Mouse (Mus musculus) frontal cortex, adult 2 months (tissue): ENCODE data around the gene Gata3. TPM values are rescaled to one million over a fixed set of nuclear protein-coding genes. Genes with fewer than 3 reads are reported as not detected.

Experiments
- DNase-seq, 2 experiments: peaks; one replicate each; pipeline ENCODE4 v3.0.0; 2022; ENCODE audit warnings: low spot score in 1 of 2; ENCODE audit errors: extremely low spot score in 1 of 2
- polyA plus RNA-seq: library from polyadenylated mRNA; depleted of rRNA; stranded (reverse); fragments of >200 nt; gene quantifications from 2 replicates; pipeline ENCODE4 v1.2.3, GENCODE M21; 2012; rRNA removed

Gene Gata3
- polyA plus RNA-seq, 1 experiment, result not detected

DNA sequence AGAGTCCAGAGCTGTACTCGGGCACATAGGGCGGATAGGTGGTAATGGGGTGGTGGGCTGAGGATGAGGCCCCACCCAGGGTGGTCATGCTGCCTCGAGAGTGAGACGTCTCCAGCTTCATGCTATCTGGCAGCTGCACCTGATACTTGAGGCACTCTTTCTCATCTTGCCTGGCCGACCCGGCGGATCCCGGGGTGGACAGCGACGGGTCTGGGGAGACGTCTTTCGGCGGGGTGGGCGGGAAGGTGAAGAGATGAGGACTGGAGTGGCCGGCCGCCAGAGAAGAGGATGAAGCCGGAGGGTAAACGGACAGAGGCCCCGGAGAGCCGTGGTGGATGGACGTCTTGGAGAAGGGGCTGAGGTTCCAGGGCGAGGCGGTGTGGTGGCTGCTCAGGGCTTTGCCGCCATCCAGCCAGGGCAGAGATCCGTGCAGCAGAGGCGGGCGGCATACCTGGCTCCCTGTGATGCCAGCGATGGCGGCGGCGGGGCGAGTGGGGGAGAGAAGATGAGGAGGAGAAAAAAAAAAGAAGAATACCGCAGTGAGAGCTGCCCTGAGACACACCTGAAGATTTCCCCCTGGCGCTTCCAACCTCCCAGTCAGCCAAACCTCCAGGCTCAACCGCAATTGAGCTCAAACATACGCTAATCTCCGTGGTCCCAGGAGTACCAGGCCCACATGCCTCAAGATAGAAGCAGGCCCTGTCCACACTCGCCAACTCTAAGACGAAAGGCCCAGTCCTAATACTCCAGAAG, 15.2 kb downstream of the Gata3 start:
- DNase-seq, result no peak

DNA sequence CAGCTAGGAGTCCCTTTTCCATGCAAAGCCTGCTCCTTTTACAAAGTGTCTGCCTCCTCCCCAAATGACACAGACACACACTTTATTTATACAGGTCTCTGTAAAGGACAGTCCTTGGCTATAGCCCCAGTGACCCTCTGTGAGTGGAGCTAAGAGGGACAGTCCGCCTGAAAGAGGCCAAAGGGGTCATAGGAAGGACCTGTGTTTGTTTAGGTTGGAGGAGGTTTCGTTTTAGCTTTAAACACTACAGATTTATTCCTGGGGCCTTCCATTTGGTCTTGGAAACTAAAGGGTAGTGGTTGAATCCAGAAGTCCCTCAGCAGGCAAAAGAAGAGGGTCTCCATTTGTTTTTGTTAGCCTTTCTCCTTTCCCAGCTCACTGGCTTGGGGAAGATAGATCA, 16.1 kb downstream of the Gata3 start:
- no peak for DNase-seq

DNA sequence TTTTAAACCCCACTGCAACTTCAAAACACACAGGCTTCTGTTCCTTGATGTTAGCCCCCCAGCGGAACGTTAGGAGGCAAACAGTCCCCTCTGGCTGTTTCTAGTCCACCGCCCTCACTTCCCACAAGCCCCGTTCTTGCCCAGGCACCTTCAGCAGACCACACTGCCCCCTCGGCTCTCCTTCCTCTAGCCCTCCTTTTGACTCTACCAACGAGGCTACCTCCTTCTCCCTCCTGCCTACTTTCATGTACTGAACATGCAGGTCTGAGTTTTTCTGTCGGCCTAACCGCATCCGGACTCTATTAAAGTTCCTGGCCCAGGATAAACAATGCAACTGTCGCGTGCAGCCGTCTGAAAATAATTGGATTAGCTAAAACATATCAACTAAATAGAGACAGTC, 17.2 kb downstream of the Gata3 start:
- no peak for DNase-seq

DNA sequence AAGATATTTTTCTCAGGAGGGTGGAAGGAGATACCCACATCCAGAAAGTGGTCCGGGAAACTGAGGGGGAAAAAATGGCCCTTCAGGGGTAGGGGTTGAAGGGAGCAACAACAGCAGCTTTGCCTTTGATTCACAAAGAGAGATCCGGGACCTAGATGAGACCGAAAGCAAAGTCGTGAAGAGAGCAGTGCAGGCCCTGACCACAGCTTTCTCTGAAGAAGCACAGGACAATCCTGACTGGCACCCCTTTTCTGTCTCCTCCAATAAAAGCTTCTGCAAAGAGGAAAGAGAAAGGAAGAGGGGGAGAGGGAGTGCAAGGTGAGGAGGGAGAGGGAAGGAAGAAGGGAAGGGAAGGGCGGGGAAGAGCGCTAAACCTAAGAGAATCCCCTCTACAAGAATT, 18.0 kb downstream of the Gata3 start:
- no peak for DNase-seq

DNA sequence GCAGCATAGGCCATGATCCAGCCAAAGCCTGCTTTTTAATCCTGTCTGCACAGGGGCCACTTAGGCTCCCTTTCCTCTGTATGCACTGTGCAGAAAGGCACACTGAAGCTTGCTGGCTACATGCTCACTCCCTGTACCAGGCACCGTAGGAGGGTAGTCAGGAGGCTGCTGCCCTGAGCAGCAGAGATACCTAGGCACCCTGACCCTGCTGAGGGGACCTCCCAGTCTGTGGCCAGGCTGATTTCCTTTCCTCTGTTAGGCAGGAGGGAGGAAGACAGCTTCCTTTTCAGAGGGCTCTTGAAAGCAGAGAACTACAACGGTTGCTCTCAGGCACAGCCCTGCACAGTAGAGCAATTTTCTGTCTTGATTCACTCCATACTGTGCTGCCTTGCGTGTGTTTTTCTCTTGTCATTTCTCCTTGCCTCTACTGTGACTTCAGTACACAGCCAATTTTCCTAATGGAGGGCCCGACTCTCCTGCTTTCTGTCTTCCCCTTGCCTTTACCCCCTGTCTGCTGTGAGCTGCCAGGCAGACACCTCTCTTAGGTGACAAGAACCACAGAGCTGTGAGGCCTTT, 18.6 kb downstream of the Gata3 start:
- DNase-seq, result no peak

DNA sequence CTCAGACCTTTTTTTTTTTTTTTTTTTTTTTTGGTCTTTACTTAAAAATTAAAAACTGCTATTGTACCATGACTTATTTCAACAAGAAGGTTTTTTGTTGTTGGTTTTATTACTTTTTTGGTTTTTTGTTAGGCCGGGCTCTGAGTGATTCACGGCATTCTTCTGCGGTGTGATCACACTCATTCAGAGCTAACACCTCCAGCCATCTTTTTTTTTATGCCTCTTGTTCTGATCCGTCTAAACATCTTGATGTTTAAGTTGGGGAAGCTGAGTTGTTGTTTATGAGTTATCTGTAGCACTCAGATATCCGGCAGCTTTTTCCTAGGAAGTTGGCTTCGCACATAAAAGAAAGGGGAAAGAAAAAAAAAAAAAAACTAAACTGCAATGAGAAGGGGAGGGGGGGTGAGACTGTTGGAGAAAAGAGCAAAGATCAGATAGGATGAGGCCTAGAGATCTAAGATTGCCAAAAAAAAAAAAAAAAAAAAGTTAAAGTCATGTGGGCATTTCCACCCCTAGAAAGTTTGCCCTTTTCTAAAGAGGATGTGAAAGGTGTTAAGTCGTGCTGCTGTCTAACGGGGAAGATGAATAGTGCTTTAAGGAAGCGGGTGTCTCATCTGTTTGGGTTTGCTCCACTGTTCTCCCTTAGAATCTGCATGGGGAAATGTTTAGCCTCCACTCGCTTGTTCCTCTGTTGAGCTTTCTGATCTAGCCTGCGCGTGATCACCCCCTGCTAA, 22.6 kb downstream of the Gata3 start:
- DNase-seq, result no peak

DNA sequence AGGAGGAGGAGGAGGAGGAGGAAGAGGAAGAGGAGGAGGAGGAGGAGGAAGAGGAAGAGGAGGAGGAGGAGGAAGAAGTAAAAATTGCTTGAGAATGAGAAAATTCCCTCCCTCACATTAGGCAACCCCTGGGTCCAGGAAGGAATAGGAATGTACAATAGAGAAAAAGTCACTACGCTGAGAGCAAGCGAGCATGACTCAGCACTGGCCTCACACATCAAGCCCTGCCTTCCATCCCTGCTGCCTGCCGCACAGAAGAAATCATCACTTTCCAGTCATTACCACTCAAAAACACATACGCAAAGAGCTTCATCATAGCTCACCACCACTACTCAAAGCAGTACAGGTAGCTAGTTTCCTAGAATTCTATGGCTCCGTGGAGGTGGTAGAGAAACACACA, 29.1 kb downstream of the Gata3 start:
- no peak for DNase-seq

DNA sequence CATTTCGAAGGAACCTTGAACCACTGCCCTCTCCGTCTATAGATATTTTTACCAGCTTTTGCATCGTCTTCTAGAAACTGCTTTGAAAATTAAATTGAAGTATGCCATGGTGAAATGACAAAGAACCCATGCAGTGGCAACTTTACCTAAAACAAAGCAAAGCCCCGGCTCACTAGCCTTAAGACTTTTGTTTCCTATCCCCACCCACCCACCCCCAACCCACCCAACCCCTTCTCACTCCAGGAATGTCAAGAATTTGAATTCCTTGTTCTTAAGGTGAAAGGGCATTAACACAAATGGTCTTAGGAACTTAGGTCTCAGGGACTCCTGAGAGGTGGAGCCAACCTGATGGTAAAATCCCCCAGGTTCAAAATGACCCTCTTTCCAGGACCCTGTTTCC, 34.0 kb downstream of the Gata3 start:
- DNase-seq, result no peak

DNA sequence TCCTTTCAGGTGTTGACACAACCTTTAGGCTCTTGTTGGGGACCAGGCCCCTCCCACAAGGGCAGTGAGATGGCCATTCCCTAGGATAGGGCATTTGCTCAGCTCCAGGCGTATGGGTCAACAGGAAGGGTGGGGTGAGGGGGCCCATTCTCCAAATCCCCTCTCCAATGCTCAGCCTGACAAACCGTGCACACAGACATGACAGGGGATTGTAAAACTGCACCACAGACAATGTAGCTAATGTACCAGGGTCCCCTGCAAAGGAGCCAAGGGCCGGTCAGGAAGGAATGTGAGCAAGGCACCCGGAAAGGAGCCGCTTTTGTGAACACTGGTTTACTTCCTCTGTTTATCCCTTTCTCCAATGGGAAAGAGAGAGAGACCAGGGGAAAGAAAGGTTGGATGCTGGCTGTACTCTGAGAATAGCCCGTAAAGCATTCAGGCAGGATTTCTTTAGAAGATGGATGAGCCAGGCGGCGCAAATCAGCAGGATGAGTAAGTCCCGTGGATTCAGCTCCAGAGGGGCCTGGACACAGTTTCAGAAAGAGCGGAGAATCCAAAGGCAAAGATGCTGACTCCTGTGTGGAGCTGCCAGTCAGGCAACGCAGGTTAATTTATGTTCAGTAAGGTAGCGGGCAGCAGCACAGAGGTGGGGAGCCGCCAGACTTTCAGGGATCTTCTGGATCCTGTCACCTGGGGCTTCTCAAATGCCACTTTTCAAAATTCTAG, 36.8 kb downstream of the Gata3 start:
- DNase-seq, result no peak

DNA sequence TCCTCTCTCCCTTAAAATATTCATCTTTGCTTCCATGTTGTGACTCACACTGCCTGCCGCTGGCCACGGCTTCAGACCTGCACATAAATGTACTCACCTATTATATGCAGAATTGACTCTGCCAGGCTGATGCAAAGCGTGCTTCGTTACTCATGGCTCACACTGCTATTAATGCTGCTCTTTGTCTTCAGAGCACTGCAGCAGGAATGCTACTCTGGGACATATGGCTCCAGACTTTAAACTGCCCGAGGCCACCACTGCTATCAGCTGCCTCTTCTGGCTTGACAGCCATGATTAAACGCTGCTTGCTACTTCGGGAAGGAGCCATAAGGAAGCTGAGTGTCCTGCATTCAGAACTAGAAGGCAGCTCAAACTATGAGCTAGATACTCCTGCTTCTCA, 54.6 kb downstream of the Gata3 start:
- no peak for DNase-seq

DNA sequence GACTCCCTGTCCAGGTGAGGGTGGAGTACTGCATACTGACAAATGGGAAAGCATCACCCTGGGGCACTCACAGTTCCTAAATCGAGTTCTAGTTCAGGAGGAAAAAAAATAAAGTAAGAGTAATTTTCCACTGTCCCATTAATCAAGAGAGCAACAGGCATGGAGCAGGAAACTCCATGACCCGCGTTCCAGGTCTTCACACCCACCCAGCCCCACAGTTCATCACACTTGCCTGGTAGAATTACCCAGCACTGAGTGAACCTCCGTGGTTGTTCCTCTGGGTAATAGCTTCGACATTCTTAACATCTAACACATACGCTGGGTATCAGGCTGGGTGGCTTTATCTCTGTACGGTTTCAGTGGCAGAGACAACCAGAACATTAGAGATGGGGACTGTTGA, 56.1 kb downstream of the Gata3 start:
- no peak for DNase-seq

DNA sequence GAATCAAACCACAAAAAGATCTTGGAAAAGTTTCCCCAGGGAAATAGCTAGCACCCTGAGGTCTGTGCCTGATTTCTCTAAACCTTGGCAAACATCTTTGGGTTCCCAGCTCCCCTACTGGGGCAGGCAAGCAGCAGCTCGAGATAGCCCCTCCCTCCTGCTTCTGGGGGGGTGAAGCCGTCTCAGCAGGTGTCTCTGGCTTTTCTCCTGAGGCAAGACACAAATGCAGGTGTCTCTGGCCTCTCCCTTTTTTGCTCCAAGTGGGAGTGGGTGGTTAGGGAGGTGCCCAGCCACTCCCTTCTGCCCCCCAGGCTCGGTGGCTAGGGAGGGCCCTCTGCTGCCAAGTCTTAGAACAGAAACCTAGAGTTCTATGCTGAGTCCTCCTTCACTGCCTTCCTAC, 62.2 kb downstream of the Gata3 start:
- no peak for DNase-seq

DNA sequence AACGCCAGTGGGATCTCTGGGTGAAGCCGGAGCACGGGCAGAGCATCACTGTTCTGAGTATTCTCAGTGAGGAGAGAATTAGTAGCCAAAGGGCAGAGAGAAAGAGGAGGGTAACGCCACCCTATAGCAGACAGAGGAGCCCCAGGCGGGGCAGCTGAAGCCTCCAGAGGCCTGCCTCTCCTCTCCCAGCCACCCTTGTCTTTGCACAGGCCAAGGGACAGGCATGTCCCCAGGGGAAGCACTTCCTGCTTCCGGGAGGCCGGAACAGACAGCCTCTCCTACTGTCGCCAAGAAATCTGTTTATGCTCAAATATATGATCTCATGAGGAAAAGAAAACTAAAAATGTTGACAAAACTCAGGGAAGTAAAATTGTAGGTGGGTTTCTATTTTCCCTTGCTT, 69.2 kb downstream of the Gata3 start:
- no peak for DNase-seq

DNA sequence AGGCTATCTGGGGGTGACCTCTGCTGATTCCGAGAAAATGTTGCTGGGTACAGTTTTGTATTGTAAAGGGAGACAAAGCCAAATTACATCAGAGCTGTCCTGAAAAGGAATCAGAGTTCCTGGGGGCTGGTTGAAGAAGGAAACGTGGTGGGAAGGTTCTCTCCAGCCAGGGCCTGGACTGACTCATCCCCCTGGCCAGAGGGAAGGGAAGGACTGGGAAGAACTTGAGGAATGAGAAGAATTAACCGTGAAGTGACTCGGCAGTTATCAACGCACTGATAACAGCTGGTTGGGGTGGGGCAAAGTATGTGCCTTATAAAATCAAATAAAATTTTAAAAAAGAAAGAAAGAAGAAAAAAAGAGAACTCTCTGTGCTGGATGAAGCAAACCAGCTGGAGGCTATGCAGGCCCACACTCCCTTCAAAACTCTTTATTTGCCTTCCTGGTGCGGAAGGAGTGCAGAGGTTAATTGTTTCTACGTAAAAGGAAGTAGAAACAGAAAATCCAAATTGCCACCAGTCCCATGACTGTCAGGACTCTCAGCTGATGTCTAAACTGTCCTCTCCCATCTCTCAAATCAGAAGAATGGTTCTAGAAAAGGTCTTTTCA, 71.6 kb downstream of the Gata3 start:
- DNase-seq, result no peak

Other genes with a start within 250 kb of the Gata3 start
- not detected in 2 replicates for gene 4930412O13Rik, start 8.8 kb downstream of the Gata3 start, polyA plus RNA-seq
- gene 9230102O04Rik, start 494 bp downstream of the Gata3 start, polyA plus RNA-seq, result not detected in 2 replicates
- gene Taf3, start 158.6 kb upstream of the Gata3 start, polyA plus RNA-seq, result 9.9 and 11.3 TPM in 2 replicates
- 433 and 438 TPM in 2 replicates for gene Atp5c1, start 190.5 kb upstream of the Gata3 start, polyA plus RNA-seq
- gene Kin, start 190.6 kb upstream of the Gata3 start, polyA plus RNA-seq, result 12.7 and 14.7 TPM in 2 replicates
- gene Itih2, start 241.4 kb upstream of the Gata3 start, polyA plus RNA-seq, result 4.9 and 6.9 TPM in 2 replicates